Mouse (Mus musculus): Measurements from ENCODE around the gene Mlph.
A peak's percentile ranks its signal among the peaks of the same experiment; 100 is the strongest.

Gene Mlph

GRCm38 (mm10) chr1:90968649-90969048, 53.8 kb downstream of the Mlph start:
- no peak for DNase-seq (ENCODE audit: low spot score in 2 of 2)

GRCm38 (mm10) chr1:90969347-90969784, 54.5 kb downstream of the Mlph start, which contains the start of gene Rab17:
Gene Rab17 (minus strand): TSS chr1:90969661.
- no peak for DNase-seq (ENCODE audit: low spot score in 2 of 2)

DNA sequence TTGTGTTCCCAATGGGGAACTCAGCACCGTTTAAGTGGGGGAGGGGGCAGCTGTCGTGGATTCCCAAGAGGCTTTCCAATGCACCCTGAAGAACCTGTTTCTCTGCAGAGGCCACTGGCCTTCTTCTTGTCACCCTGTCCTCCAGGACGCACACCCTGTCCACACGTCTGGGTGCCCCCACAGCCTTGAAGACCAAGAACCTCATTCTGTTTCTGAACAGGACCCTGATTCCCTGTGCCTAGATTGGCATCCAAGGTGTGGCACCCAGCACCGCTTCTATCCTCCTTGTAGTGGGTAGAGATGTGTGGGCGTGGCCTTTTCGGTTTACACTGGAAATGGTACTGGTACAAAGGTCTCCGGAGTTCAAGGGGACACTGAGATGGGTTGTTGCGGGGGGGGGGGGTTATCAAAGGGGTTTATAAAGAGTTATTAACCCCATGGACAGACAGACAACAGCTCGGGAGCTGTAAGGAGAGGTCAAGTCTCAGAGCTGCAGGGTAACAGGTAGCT, 55.1 kb downstream of the Mlph start:
- DNase-seq (ENCODE audit: low spot score in 2 of 2), result no peak

GRCm38 (mm10) chr1:90972911-90973573, 58.2 kb downstream of the Mlph start:
- peak; percentile 64 to 92 for DNase-seq (ENCODE audit: low spot score in 2 of 2)

DNA sequence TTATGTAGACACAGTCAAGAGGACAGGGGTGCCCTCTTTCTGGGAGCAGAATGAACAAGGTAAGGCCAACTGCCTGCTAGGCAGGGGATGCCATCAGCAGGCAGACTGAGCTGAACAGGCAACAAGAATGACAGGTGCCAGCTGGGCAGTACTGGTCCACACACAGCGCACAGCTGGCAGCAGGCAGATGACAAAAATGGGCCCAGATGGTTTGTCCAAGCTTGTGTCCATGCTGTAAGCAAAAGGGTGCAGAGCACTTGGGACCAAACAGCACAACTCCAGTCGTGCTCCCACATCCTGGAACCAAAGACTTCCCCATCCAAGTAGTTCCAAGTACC, 58.7 kb downstream of the Mlph start:
- DNase-seq (ENCODE audit: low spot score in 2 of 2), result no peak

- DNase-seq (ENCODE audit: low spot score in 2 of 2), result peak; percentile 56 to 62
Observed at GRCm38 (mm10) chr1:90974906-90975649, 60.2 kb downstream of the Mlph start.

DNA sequence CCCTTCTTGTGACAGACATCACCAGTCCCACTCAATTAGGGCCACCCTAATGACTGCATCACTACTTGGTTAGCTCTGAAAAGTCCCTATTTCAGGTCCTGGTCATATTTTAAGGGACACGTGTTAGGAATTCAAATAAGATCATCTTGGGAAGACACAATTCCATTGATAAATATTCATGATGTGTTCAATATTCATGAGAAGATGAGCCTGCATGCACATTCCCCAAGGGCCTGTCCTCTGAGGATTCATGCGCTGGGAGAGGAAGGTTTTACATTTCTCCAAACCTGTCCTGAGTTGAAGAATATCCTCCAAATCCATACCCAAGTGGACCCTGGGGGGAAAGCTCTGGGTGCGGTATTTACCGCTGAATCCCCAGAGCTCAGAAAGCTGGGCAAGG, 61.1 kb downstream of the Mlph start:
- DNase-seq (ENCODE audit: low spot score in 2 of 2), result no peak

DNA sequence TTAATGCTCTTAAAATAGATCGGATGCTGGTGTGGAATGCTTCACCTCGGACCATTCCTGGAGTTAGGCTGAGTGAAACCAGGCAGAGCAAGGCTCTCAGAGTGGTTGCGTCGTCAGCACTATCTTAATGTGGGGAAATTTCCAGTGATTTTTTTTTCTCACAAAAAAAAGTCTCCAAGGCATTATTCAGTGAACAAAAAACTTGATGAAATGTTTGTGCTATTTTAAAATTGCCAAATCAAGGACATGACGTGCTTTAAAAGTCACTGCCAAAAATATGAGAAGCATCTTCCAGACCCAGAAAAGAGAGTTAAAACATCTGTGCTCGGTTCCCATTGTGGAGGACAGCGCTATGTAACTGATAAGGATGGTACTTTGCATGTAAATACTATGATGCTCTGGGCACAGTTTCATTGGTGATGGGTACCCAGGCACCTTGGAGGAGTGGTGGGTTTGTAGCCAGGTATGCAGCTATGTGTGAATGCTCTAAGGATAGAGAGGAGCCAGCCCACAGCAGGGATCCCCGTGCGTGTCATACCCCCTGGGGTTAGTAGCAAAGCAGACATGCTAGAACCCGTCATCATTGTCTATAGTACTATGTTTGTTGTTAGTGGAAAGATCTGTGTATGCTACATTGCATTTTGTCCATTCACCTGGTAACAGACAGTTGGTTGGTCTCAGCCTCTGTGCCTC, 65.9 kb downstream of the Mlph start:
- DNase-seq (ENCODE audit: low spot score in 2 of 2), result no peak

GRCm38 (mm10) chr1:90981346-90981745, 66.5 kb downstream of the Mlph start:
- no peak for DNase-seq (ENCODE audit: low spot score in 2 of 2)

DNA sequence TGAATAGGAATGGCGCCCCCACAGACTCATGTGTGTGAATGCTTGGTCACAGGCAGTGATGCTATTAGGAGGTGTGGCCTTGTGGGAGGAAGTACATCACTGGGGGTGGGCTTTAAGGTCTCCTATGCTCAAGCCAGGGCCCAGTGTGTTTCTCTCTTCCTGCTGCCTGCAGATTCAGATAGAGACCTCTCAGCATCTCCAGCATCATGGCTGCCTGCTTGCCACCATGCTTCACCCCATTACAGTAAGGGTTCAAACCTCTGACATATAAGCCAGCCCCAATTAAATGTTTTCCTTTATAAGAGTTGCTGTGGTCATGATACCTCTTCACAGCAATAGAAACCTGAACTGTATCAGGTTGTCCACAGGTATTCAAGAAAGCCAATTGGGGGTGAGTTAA, 81.0 kb downstream of the Mlph start:
- DNase-seq (ENCODE audit: low spot score in 2 of 2), result no peak

- no peak for DNase-seq (ENCODE audit: low spot score in 2 of 2)
Observed at GRCm38 (mm10) chr1:90997136-90997535, 82.3 kb downstream of the Mlph start.

- DNase-seq (ENCODE audit: low spot score in 2 of 2), result no peak
Observed at GRCm38 (mm10) chr1:90997641-90998040, 82.8 kb downstream of the Mlph start.

DNA sequence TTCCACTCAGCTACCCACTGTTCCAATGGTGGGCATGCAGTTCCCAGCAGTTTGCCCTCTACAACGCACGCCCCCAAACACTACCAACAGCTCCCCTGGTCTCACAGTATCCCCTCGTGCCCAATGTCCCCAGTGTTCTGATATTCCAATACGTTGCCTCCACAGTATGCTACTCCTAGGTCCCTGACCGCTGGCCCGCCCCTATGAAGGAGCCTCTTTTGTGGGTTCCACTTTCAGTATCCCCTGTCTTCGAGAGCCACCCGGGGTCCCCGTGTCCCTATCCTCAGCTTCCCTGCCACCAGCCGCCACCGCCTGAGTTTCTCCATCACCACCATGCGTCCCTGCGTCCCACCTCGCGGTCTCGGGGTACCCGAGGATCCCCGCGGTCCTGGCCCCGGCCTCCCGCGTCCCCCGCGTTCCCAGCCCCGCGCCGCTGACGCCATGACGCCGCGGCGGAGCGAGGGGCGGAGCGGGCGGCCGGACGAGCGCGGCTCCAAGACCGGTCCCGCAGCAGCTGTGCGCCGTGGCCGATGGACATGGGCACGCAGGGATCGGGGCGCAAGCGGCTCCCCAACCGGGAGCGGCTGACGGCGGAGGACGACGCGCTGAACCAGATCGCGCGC, 83.5 kb downstream of the Mlph start, which contains the start of gene Lrrfip1:
Gene Lrrfip1, plus strand, starts transcription at position 470 of the 623 bp plus-strand sequence.
- DNase-seq (ENCODE audit: low spot score in 2 of 2), result peak in 1 of 2 experiments; percentile 58

GRCm38 (mm10) chr1:90998891-90999611, 84.2 kb downstream of the Mlph start:
- DNase-seq (ENCODE audit: low spot score in 2 of 2), result no peak

GRCm38 (mm10) chr1:90999911-91000601, 85.2 kb downstream of the Mlph start:
- no peak for DNase-seq (ENCODE audit: low spot score in 2 of 2)
